Mouse (Mus musculus) left cerebral cortex, adult 9 months (tissue): ENCODE results near the gene Gfer.

Experiments used
- DNase-seq, 2 experiments: peaks; one replicate each; pipeline ENCODE4 v3.0.0; 2022; ENCODE audit warnings: low spot score in 2 of 2

The Gfer gene

DNA sequence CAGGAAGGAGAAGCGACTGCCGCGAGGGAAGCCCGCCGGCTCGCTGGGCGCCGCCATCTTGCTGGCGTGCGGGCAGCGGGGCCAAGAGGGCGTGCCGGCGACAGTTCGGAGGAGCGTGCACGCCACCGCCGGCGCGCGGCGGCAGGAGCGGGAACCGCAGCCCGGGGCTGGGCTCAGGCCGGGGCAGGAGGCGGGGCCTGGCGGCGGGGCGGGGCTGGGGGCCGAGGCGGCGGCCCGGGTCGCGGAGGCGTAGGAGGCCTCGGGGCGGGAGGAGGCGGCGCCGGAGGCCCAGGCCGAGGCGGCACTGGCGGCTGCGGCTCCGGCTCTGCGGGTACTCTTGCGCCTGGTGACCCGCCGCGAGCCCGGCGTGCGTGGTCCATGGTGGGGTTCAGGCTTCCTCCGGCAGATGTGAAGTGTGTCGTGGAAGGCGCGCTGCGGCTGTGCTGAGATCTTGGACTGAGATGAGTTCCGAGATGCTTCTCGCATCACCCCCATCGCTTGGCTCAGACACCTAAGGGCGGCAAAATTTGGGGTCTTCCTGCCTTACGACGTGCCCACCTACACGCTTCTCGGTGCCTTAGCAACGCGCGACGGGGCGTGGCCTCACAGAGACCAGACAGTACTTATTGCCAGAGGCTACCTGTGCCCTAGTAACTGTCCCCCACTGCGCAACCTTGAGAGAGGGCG lies at the start of gene Gfer, which contains the start of gene Noxo1:
Gene Gfer, minus strand, starts transcription at position 146 of the 687 bp plus-strand sequence.
Gene Noxo1, plus strand, starts transcription at position 224 of the 687 bp plus-strand sequence.
- DNase-seq = peak in 1 of 2 experiments; percentile 75

DNA sequence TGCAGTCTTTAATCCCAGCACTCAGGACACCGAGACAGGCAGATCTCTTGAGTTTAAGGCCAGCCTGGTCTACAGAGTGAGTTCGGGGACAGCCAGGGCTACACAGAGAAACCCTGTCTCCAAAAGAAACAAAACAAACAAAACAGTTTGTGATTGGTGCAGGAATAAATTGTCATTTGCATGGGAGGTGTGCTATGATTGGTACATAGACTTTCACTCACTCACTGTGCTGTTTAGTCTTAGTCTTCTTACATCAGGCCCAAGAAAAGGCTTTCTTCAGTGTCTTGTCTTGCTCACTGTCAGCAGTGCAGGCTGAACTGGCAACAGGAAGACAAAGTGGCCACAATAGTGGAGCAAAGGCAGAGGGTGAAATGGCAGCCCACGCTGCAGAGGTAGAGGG lies 48.4 kb upstream of the Gfer start:
- no peak for DNase-seq

DNA sequence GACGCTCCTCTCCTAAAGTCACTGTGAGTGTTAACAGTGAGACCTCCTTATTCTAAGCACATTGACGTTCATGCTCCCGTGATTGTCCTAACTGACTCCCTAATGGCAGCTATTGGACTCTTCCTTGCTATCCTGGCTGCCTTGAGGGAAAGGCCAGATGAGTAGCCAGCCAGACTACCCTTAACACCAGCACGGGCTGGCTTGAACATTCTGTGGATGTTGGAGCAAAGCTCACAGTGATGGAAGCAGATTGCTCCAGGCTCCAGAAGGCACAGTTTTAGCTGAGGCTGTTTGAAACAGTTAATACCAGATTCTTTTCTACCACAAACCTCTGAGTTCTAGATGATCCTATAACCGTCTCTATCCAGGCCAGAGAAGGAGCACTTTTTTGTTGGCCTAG lies 47.9 kb upstream of the Gfer start:
- DNase-seq = no peak

DNA sequence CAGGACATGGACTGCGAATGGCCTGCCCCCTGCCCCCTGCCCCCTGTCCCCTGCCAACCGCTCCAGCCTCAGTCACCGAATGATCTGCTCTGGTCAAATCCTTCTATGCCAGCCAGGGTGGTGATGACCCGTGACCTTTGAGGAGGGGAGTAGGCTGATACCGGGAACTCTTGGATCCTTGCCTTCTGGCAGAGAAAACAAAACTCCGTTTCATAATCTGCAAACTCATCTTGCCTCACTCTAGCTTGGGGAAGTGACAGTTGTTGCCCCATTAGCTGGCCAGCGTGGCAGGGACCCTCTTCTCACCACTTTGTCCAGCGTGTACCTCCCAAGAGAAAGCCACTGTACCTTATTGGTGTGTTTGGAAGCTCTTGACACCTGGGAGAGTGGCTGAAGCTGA lies 46.4 kb upstream of the Gfer start:
- no peak for DNase-seq

DNA sequence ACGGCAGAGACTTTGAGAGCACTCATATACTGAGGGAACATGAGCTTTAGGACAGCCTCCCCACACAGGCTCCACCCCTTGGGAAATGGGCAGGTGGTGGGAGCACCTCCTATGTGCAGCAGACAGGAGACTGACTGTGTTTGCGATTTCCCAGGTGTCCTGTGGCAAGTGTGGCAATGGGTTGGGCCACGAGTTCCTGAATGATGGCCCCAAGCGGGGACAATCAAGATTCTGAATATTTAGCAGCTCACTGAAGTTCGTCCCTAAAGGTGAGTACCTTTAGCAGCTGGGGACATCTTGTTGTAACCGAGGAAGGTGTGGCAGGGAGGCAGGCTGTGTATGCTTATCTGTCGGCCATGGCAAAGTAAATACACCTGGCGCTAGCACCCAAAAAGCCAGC lies 44.0 kb upstream of the Gfer start:
- no peak for DNase-seq

DNA sequence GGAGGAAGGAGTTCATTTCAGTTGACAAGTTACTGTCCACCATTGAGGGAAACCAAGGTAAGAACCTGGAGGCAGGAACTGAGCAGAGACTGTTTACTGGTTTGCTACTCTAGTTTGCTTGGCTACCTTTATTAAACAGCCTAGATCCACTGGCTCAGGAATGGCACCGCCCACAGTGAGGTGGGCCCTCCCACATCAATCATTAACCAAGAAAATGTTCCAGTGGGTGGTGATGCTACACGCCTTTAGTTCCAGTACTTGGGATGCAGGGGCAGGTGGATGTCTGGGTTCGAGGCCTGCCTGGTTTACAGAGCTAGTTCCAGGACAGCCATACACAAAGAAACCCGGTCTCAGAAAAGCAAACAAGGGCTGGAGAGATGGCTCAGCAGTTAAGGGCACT lies 42.3 kb upstream of the Gfer start:
- no peak for DNase-seq

DNA sequence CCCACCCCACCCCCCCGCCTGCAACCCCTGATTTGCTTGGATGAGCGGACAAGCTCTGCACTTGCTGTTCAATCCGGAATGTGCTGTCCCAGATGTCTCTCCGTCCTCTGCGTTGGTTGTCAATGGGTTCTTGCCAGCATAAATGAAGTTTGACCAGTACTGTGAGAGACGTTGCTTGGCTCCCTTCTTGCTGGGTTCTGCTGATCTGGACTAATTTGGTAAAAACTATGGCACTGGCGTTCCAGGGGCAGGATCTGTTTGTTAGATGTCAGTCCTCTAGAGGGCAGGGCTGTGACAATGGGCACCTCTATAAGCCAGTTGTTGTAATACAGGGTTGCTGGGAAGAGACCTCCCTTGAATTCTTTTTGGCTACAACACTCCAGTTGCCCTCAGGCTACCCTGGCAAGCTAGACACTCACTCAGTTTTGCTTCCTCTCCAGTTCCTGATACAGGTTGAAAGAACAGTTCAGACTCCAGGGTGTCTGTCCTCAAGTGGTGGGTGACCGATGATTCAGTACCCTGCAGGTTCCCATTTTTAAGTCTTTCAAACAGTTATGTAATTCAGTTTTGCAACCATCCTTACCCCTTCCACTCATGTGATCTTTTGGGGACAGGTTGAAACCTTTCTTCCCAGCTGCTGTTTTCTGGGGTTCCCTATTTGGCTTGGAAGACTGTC lies 41.3 kb upstream of the Gfer start:
- no peak for DNase-seq

DNA sequence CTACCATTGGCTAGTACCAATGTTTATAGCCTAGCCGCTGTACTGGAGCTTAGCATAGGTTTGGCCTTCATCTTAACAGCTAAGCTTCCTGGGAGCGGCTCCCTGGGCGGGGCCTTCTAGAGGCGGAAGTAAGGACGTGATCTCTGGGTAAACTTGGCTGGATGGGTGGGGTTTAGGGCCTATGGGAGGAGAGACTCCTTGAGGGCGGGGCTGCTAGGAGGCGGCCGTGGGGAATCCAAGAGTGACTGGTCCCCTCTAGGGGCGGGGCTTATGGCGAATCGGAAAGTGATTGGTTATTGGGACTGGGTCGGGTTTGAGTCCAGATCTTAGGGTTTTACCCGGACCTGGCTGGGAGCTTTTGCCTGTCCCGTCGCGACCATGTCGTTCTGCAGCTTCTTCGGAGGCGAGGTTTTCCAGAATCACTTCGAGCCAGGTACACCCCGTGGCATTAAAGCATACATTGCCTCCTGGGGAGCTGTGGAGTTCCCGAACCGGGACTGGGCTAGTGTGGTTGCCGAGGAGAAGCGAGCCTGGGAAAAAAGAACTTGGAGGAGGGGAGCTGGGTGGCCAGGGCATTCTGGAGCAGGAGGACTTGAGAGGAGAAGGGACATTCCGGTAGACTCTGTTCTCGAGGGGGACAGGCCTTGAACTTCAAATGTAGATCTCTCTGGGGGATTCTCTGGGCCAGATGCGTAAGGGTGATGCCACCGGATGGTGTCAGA lies 40.5 kb upstream of the Gfer start, which contains the start of gene Msrb1:
Gene Msrb1, plus strand, starts transcription at position 313 of the 722 bp plus-strand sequence.
- peak; percentile 89 to 96 for DNase-seq

DNA sequence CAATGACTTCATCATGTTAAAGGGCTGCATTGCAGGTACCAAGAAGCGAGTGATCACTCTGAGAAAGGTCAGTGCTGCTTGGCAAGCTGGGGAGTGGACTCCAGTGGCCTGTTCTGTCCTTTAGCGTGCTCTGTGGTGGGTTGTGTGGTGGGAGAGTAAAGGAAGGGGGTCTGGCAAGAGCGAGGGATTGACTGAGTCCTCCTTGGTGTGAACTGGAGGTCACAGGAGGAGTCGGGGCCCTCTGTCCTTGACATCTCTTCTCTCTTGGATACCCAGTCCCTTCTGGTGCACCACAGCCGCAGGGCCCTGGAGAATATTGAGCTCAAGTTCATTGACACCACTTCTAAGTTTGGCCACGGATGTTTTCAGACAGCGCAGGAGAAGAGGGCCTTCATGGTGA lies 39.5 kb upstream of the Gfer start:
- no peak for DNase-seq

DNA sequence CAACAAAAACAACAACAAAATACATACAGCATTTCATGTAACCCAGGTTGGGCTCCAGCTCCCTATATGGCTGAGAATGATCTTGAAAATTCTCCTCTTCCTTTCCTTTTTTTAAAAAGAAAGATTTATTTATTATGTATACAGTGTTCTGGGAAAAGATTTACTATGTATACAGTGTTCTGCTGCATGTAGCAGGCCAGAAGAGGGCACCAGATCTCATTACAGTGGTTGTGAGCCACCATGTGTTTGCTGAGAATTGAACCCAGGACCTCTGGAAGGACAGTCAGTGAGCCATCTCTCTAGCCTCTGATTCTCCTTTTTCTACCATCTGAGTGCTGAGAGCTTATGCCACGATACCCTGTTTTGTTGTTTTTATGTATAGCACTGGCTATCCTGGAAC lies 38.6 kb upstream of the Gfer start:
- DNase-seq = no peak

DNA sequence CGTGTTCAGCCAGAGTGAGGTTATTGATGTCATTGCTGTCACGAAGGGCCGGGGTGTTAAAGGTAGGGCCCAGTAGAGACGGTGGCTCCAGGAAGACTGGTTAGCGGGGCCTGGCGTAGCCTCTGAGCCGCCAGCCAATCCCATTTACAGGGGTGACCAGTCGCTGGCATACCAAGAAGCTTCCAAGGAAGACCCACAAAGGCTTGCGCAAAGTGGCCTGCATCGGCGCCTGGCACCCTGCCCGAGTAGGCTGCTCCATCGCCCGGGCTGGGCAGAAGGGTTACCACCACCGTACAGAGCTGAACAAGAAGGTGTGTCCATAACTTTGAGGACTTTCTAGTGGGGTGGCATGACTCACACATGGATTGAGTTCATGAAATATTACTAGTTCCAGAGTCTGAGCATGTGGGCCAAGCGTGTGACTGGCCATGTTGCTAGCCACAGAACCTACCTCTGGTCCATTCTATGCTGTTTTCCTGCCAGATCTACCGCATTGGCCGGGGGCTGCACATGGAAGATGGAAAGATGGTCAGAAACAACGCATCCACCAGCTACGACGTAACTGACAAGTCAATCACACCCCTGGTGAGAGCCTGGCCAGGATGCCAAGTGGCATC lies 37.6 kb upstream of the Gfer start:
- no peak for DNase-seq

DNA sequence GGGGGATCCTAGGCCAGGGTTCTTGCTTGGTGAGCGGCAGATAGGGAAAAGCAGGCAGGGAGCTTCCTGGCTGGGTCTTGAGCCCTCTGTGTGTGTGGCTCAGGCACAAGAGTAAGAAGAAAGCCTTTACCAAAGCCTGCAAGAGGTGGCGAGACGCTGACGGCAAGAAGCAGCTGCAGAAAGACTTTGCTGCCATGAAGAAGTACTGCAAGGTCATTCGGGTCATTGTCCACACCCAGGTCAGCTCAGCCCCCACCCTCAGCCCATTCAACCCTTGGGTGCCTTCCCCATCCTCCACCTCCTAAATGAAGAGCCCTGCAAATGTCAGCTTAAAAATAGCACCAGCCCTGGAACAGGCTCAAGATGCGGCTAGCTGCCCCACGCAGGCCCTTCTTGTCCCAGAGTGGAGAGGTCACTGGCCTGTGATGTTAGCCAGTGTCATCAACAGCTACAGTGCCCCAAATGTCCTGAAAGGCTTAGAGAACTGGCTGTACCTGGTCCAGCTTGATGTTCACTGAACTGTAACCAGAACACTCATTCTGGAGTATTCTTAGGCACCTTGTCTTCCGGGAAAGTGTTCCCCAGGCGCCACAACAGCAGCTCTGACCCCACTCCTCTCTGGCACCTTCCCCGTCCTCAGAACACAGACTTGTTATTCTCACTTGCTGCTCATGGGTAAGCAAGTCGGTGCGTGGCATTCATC lies 36.4 kb upstream of the Gfer start:
- no peak for DNase-seq

DNA sequence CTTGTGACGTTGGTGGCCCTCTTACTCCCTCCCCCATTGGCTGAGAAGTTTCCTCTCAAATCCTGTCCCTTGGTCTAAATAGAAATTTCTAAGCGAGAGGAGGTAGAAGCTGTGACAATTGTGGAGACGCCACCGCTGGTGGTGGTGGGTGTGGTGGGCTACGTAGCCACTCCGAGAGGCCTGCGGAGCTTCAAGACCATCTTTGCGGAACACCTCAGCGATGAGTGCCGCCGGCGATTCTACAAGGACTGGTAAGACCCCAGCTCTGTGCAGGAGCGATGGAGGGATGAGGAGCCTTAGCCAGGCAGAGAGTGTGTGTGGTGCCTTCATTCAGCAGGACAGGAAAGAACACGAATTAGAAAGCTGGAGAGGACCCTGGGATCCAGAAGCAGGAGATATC lies 34.8 kb upstream of the Gfer start:
- DNase-seq = no peak

DNA sequence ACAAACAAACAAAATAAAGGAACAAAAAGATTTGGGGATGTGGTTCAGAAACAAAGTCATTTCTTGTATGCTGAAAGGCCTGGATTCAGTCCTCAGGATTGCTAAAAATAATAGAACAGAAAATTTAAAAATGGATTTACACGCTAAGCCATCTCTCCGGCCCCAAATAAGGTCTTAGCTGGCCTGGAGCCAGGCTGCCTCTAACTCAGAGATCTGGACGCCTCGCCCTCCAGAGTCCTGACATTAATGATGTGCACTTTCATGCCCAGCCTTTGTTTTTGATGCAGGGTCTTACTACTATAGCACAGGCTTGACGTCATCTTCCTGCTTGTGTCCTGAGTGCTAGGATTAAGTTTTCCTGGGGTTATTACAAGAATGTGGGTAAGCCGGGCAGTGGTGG lies 33.1 kb upstream of the Gfer start:
- DNase-seq = no peak

DNA sequence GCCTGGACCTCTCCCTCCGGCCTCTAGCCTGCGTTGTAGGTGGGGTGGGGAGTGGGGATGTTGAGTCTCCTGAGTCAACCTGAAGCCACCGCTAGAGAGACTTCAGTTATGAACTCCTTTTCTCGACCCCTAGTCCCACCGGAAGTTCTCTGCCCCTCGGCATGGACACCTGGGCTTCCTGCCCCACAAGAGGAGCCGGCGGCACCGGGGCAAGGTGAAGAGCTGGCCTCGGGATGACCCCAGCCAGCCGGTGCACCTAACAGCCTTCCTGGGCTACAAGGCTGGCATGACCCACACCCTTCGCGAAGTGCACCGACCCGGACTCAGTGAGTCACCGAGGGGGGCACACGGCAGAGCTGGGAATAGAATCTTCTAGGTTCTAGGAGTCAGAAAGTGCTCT lies 32.2 kb upstream of the Gfer start:
- no peak for DNase-seq

DNA sequence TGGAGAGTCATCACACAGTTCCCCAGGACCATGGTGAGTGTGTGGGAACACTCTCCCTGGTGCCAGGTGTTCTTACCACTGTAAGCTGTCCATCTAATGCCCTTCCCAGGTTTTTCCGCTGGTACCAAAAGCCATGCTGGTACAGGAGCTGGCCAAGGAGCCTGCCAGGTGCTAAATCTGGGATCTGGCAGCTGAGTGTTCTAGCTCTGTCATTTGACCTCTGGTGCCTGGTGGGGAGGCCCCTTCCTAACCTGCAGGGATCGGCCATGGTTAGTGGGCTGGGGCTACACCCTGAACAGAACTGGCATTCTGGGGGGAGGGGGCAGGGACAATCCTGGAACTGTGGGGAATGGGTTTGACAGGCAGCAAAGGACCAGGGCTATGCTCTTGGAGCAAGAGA lies 31.7 kb upstream of the Gfer start, which contains the start of gene Rpl3l:
Gene Rpl3l, plus strand, starts transcription at position 203 of the 400 bp plus-strand sequence.
- no peak for DNase-seq

DNA sequence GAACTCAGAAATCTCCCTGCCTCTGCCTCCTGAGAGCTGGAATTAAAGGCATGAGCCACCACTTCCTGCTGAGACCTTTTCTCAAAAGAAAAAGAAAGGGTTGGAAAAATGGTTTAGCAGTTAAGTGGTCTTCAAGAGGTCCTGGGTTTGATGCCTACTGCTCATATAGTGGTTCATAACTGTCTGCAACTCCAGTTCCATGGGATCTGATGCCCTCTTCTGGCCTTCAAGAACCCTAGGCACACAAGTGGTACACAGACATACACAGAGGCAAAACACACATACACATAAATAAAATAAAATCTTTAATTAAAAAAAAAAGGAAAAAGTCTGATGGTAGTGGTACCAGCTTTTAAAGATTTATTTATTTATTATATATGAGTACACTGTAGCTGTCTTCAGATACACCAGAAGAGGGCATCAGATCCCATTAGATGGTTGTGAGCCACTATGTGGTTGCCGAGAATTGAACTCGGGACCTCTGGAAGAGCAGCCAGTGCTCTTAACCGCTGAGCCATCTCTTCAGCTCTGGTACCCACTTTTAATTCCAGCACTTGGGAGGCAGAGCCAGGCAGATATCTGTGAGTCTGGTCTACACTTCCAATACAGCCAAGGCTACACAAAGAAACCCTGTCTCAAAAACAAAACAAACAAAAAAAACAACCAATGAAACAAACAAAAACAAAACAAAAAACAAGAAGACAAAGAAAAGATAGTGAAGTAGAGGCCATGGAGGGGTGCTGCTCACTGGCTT lies 29.9 kb upstream of the Gfer start:
- no peak for DNase-seq

DNA sequence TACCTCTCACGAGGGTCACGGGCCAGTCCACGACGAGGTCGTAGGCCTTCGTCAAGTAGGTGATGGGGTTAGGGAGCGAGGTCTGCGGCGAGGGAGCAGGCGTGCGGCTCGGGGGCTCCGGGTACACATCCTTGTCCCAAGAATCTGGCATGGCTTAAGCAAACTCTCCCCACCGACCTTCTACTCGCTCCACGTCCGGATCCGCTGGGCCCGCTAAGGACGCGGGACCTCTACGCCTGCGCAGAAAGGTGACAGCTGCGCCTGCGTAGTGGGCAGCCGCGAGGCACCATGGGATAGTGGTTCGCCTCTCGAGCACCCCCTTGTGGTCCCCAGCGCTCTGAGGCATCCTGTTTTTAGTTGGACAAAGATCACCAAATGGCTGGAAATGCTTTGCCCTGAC lies 28.2 kb upstream of the Gfer start, which contains the start of gene Ndufb10:
Gene Ndufb10, minus strand, starts transcription at position 295 of the 400 bp plus-strand sequence.
- peak; percentile 84 to 97 for DNase-seq

DNA sequence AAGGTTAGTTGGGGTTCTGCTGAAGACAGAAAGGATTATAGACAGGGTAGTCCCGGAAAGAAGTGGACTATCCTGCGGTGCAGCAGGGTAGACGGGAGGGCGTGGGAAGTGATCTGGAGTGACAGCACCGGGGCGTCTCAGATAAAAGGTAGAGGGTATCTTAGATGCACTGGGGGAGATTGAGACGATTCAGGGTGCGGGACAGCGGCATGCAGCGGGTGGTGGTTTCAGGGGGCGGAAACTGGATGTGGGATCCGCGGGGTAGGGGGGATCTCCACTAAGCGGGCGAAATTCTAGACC lies 27.9 kb upstream of the Gfer start:
- DNase-seq = no peak

DNA sequence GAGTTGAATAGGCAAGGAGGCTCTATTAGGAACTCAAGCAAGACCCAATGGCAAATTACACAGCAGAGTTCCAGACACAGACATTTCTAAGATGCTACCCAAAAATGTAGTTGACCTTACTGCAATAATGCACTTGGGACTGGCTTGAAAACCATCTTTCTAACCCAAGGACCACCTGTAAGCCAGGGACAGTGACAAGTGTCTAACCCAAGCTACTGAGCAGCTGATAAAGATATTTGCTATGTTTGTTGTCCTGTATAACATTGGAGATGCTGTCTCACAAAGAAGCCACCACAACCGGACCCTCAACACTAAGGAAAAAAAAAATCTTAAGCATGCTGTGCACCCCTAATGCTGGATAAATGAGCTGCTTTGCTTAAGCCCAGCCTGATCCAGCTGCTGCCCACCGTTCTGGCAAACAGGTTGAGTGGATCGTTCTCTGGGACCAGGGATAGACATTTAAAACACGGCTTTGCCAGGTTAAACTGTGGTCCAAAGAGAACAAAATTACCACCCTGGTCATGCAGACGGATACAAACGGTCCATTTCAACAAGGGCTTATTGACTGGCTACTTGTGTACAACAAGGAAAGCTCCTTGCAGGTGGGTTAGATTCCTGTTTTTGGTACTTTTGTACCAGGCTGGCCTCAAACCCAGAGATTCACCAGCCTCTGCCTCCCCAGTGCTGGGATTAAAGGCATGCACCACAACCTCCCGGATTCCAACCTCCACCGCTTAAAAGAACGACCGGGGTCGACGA lies 27.3 kb upstream of the Gfer start:
- no peak for DNase-seq
